ENCODE assay signal across 8 mouse cellular contexts in genomic region chr9:75071029-75071705, GRCm38 (mm10). TPM values are rescaled to one million over a fixed set of nuclear protein-coding genes. Genes with fewer than 3 reads are reported as not detected.
DNase-seq lines count a peak whose midpoint lies in the region; ATAC-seq and TF ChIP-seq lines count a peak whose summit lies in the region.

No protein-coding gene starts in this region.

- TF ChIP-seq RAD21 in MEL (IDR thresholded peaks at IDR 0.05; ENCODE audit: low read depth, low read length): no peak

- 0 out of 6 replicates have a peak, but pooled peaks of 1 of the 3 experiments have one; percentile 4 for TF ChIP-seq CTCF in MEL (IDR thresholded peaks at IDR 0.05 in 2 of 3, conservative IDR thresholded peaks at IDR 0.05 in 1 of 3; ENCODE audit: control insufficient read depth in 1 of 3, insufficient read depth in 1 of 3, low read depth in 2 of 3, low read length in 3 of 3, poor library complexity in 1 of 3, severe bottlenecking in 1 of 3)
- no peak for TF ChIP-seq CTCF in olfactory bulb, adult 2 months (IDR thresholded peaks at IDR 0.05; ENCODE audit: insufficient read depth, low read depth, low read length)

- DNase-seq in MEL (ENCODE audit: low read depth, low spot score): peak; percentile 84
- DNase-seq in cerebellum, adult 18-20 months: peak; percentile 85 to 90
- DNase-seq in heart, postnatal 4 days: peak; percentile 71
- peak; percentile 54 to 68 for DNase-seq in layer of hippocampus, adult 8-10 months (ENCODE audit: low spot score in 2 of 2)
- DNase-seq in thymus, adult 18-20 months: peak; percentile 59 to 62

- peaks cover 0 to 18% of the 10 kb centered on the region in 2 experiments; a peak in 2 of 4 replicates for H3K36me3 ChIP-seq in MEL (ENCODE audit: control insufficient read depth in 1 of 2, insufficient read depth in 2 of 2, low read length in 2 of 2)
- no peaks in the 10 kb centered on the region for H3K36me3 ChIP-seq in forebrain, embryonic 16.5 days (ENCODE audit: control insufficient read depth, insufficient read depth)
- H3K36me3 ChIP-seq in lung, embryonic 15.5 days: no peaks in the 10 kb centered on the region

- H3K79me2 ChIP-seq in MEL (ENCODE audit: control insufficient read depth, insufficient read depth, low read length, poor library complexity): peaks cover 8% of the 10 kb centered on the region

- H3K4me3 ChIP-seq in MEL (ENCODE audit: control insufficient read depth in 1 of 2, insufficient read depth in 1 of 2, low read depth in 2 of 2, low read length in 2 of 2): peak overlapping the region; percentile 88 to 96
- H3K4me3 ChIP-seq in forebrain, embryonic 16.5 days (replicated peaks; ENCODE audit: low read length): peak overlapping the region; percentile 70
- H3K4me3 ChIP-seq in lung, embryonic 15.5 days: peak overlapping the region; percentile 82
- H3K4me3 ChIP-seq in olfactory bulb, adult 2 months (ENCODE audit: insufficient read depth, low read depth, low read length): peak overlapping the region; percentile 88

- under 1% methylated on average over 49 of the region's 92 CpGs for WGBS in forebrain, embryonic 16.5 days
- under 1% methylated on average over 69 of the region's 92 CpGs for WGBS in lung, embryonic 15.5 days
- WGBS in olfactory bulb, adult 2 months: 0% methylated on average over 85 of the region's 92 CpGs

- peak overlapping the region; percentile 77 for H3K4me2 ChIP-seq in forebrain, embryonic 16.5 days (ENCODE audit: low read length)
- peak overlapping the region; percentile 94 for H3K4me2 ChIP-seq in lung, embryonic 15.5 days

- peaks cover 3 to 15% of the 10 kb centered on the region in 2 experiments for H3K4me1 ChIP-seq in MEL (ENCODE audit: control insufficient read depth in 1 of 2, insufficient read depth in 2 of 2, low read length in 2 of 2)
- peaks cover 18% of the 10 kb centered on the region for H3K4me1 ChIP-seq in forebrain, embryonic 16.5 days (replicated peaks; ENCODE audit: control insufficient read depth, insufficient read depth, low read length)
- peaks cover 15% of the 10 kb centered on the region; the same call in 1 of the 2 replicates for H3K4me1 ChIP-seq in lung, embryonic 15.5 days
- no peaks in the 10 kb centered on the region for H3K4me1 ChIP-seq in olfactory bulb, adult 2 months (ENCODE audit: control insufficient read depth, insufficient read depth, low read length)

- TF ChIP-seq POLR2A in MEL (IDR thresholded peaks at IDR 0.05; ENCODE audit: control insufficient read depth in 1 of 2, insufficient read depth in 1 of 2, low read depth in 1 of 2, low read length in 2 of 2, poor library complexity in 1 of 2): peak; percentile 84 to 93
- peak; percentile 89 for TF ChIP-seq POLR2A in olfactory bulb, adult 2 months (IDR thresholded peaks at IDR 0.05; ENCODE audit: insufficient read depth, low read depth, low read length)

- H3K9me3 ChIP-seq in MEL (replicated peaks; ENCODE audit: insufficient read depth, low read length): no peaks in the 10 kb centered on the region
- no peaks in the 10 kb centered on the region for H3K9me3 ChIP-seq in forebrain, embryonic 16.5 days (ENCODE audit: control insufficient read depth, low read length)
- no peaks in the 10 kb centered on the region for H3K9me3 ChIP-seq in lung, embryonic 15.5 days

- ATAC-seq in forebrain, embryonic 16.5 days: peak; percentile 96
- peak; percentile 98 for ATAC-seq in lung, embryonic 15.5 days (ENCODE audit: borderline replicate concordance, extremely low read depth, low FRiP score, low TSS enrichment)

- H3K27ac ChIP-seq in MEL (ENCODE audit: control insufficient read depth, low read depth, low read length): peak overlapping the region; percentile 88
- peak overlapping the region; percentile 98 for H3K27ac ChIP-seq in forebrain, embryonic 16.5 days (ENCODE audit: low read length)
- H3K27ac ChIP-seq in lung, embryonic 15.5 days: peak overlapping the region; percentile 84
- peak overlapping the region; percentile 86 for H3K27ac ChIP-seq in olfactory bulb, adult 2 months (ENCODE audit: insufficient read depth, low read depth, low read length)

- TF ChIP-seq EP300 in MEL (IDR thresholded peaks at IDR 0.05; ENCODE audit: low read depth in 1 of 2, low read length in 2 of 2): no peak

- no peaks in the 10 kb centered on the region for H3K27me3 ChIP-seq in MEL (ENCODE audit: control insufficient read depth in 1 of 2, insufficient read depth in 2 of 2, low read length in 2 of 2)
- H3K27me3 ChIP-seq in forebrain, embryonic 16.5 days (replicated peaks; ENCODE audit: control insufficient read depth, insufficient read depth, low read length): no peaks in the 10 kb centered on the region
- no peaks in the 10 kb centered on the region for H3K27me3 ChIP-seq in lung, embryonic 15.5 days

- peak overlapping the region; percentile 96 for H3K9ac ChIP-seq in MEL (ENCODE audit: control insufficient read depth, low read depth, low read length, poor library complexity, severe bottlenecking)
- peak overlapping the region; percentile 95 for H3K9ac ChIP-seq in forebrain, embryonic 16.5 days (replicated peaks; ENCODE audit: low read depth, low read length)
- peak overlapping the region; percentile 82 for H3K9ac ChIP-seq in lung, embryonic 15.5 days

TF ChIP-seq in MEL, 35 proteins besides CTCF, POLR2A, EP300 and RAD21 (continues in another document):
- no peak for TF ChIP-seq TBP (IDR thresholded peaks at IDR 0.05; ENCODE audit: low read depth, low read length)
- TF ChIP-seq BHLHE40 (IDR thresholded peaks at IDR 0.05; ENCODE audit: borderline replicate concordance, low read depth, low read length): no peak
- TF ChIP-seq MAFK (IDR thresholded peaks at IDR 0.05; ENCODE audit: borderline replicate concordance, low read depth, low read length): no peak
- no peak for TF ChIP-seq JUND (IDR thresholded peaks at IDR 0.05; ENCODE audit: low read depth, low read length)
- 0 out of 2 replicates have a peak, but pooled peaks have one; percentile 38 for TF ChIP-seq HCFC1 (IDR thresholded peaks at IDR 0.05; ENCODE audit: low read depth, low read length)
- TF ChIP-seq ELF1 (IDR thresholded peaks at IDR 0.05; ENCODE audit: low read depth, low read length): no peak
- 0 out of 2 replicates have a peak, but pooled peaks have one; percentile 43 for TF ChIP-seq MAZ (IDR thresholded peaks at IDR 0.05; ENCODE audit: low read depth, low read length)
- no peak for TF ChIP-seq ZKSCAN1 (IDR thresholded peaks at IDR 0.05; ENCODE audit: low read depth, low read length)
- TF ChIP-seq GABPA (IDR thresholded peaks at IDR 0.05; ENCODE audit: low read depth, low read length): no peak
- no peak; the same call in 1 of the 2 replicates for TF ChIP-seq USF1 (IDR thresholded peaks at IDR 0.05; ENCODE audit: low read depth, low read length)
- TF ChIP-seq POLR2AphosphoS2 (IDR thresholded peaks at IDR 0.05; ENCODE audit: low read length): peak; percentile 54; the same call in 1 of the 2 replicates
- TF ChIP-seq MAX (IDR thresholded peaks at IDR 0.05; ENCODE audit: low read length): peak; percentile 66; the same call in 1 of the 2 replicates
- TF ChIP-seq SIN3A (IDR thresholded peaks at IDR 0.05; ENCODE audit: low read length): peak; percentile 18; the same call in 1 of the 2 replicates
- no peak for TF ChIP-seq CHD2 (IDR thresholded peaks at IDR 0.05; ENCODE audit: low read length)
- TF ChIP-seq MYC (IDR thresholded peaks at IDR 0.05; ENCODE audit: low read depth, low read length): peak; percentile 78
- no peak for TF ChIP-seq ETS1 (IDR thresholded peaks at IDR 0.05; ENCODE audit: low read depth, low read length)
- TF ChIP-seq KAT2A (conservative IDR thresholded peaks at IDR 0.05; ENCODE audit: low read depth, low read length): no peak
- peak; percentile 79 for TF ChIP-seq NELFE (IDR thresholded peaks at IDR 0.05; ENCODE audit: low read depth, low read length)
- TF ChIP-seq GATA1 (IDR thresholded peaks at IDR 0.05; ENCODE audit: low read depth, low read length): no peak
- no peak for TF ChIP-seq MXI1 (IDR thresholded peaks at IDR 0.05; ENCODE audit: low read depth, low read length)
- TF ChIP-seq MYB (IDR thresholded peaks at IDR 0.05; ENCODE audit: low read depth, low read length): no peak
- TF ChIP-seq RCOR1 (IDR thresholded peaks at IDR 0.05; ENCODE audit: low read depth, low read length): no peak
- TF ChIP-seq POLR2AphosphoS5 (IDR thresholded peaks at IDR 0.05; ENCODE audit: borderline replicate concordance, low read depth, low read length): no peak
- TF ChIP-seq CHD1 (IDR thresholded peaks at IDR 0.05; ENCODE audit: low read depth, low read length): no peak
- no peak for TF ChIP-seq ZNF384 (IDR thresholded peaks at IDR 0.05; ENCODE audit: low read depth, low read length)
- 0 out of 2 replicates have a peak, but pooled peaks have one; percentile 20 for TF ChIP-seq TCF12 (IDR thresholded peaks at IDR 0.05; ENCODE audit: low read depth, low read length)
- no peak for TF ChIP-seq UBTF (IDR thresholded peaks at IDR 0.05; ENCODE audit: borderline replicate concordance, insufficient read depth, low read depth, low read length)
- no peak; the same call in 1 of the 2 replicates for TF ChIP-seq ZMIZ1 (IDR thresholded peaks at IDR 0.05; ENCODE audit: low read depth, low read length)

RNA-seq across cellular contexts. Expression of gene Myo5a, which starts 0.4 kb away (rescaled TPM):
- total RNA-seq in MEL (2012; rRNA removed): 18.9 and 19.8 TPM in 2 replicates
- polyA plus RNA-seq in MEL (2012; ENCODE audit: insufficient read depth in 1 of 2, insufficient read length in 2 of 2, low read depth in 1 of 2, low replicate concordance in 2 of 2, missing spikeins in 1 of 2): 100 to 1,000 TPM in 1 of 2 experiments, 10 to 100 TPM in 1; 49.0 to 208 TPM
- 32.9 and 34.5 TPM in 2 replicates for polyA plus RNA-seq in forebrain, embryonic 16.5 days (2015; fragmentation: Nextera tagmentation; extraction: Ambion mirVana)
- 10 to 100 TPM; 23.9 to 24.6 TPM for total RNA-seq in heart, postnatal 4 days (2021)
- total RNA-seq in layer of hippocampus, adult 8-10 months (2022): 100 to 1,000 TPM; 214 to 223 (median 215) TPM
- polyA plus RNA-seq in lung, embryonic 15.5 days (2015; fragmentation: Nextera tagmentation; extraction: Ambion mirVana): 11.9 and 13.4 TPM in 2 replicates
- 199 and 292 TPM in 2 replicates for polyA plus RNA-seq in olfactory bulb, adult 2 months (2012; ENCODE audit: insufficient read depth, insufficient read length, low replicate concordance, missing spikeins)

RNA-seq across cellular contexts. Expression of gene Arpp19, which starts 33.8 kb away (rescaled TPM):
- total RNA-seq in MEL (2012; rRNA removed): 220 and 237 TPM in 2 replicates
- 100 to 1,000 TPM in 1 of 2 experiments, not detected in 1; 230 TPM for polyA plus RNA-seq in MEL (2012; ENCODE audit: insufficient read depth in 1 of 2, insufficient read length in 2 of 2, low read depth in 1 of 2, low replicate concordance in 2 of 2, missing spikeins in 1 of 2)
- 233 and 249 TPM in 2 replicates for polyA plus RNA-seq in forebrain, embryonic 16.5 days (2015; fragmentation: Nextera tagmentation; extraction: Ambion mirVana)
- total RNA-seq in heart, postnatal 4 days (2021): 100 to 1,000 TPM; 154 to 179 TPM
- 100 to 1,000 TPM; 138 to 178 (median 156) TPM for total RNA-seq in layer of hippocampus, adult 8-10 months (2022)
- polyA plus RNA-seq in lung, embryonic 15.5 days (2015; fragmentation: Nextera tagmentation; extraction: Ambion mirVana): 254 and 268 TPM in 2 replicates
- polyA plus RNA-seq in olfactory bulb, adult 2 months (2012; ENCODE audit: insufficient read depth, insufficient read length, low replicate concordance, missing spikeins): not detected in 2 replicates

Comparison
In these comparisons a context has a peak if more than half of its experiments do, and no peak if none do; other contexts are left out.
1. Peak in every context shown above with its lines: DNase-seq, ATAC-seq, H3K4me3 ChIP-seq and H3K27ac ChIP-seq.